Comparison of ENCODE assay signal across 7 mouse cellular contexts in genomic region chr4:4791180-4791579, GRCm38 (mm10). TPM values are rescaled to one million over a fixed set of nuclear protein-coding genes. Genes with fewer than 3 reads are reported as not detected.
DNase-seq lines count a peak whose midpoint lies in the region; ATAC-seq and TF ChIP-seq lines count a peak whose summit lies in the region.

No protein-coding gene starts in this region.

- H3K4me2 ChIP-seq in neural tube, embryonic 11.5 days (ENCODE audit: low read depth): peak overlapping the region; percentile 64
- H3K4me2 ChIP-seq in hindbrain, embryonic 11.5 days (replicated peaks; ENCODE audit: low read depth, low read length): peak overlapping the region; percentile 59
- H3K4me2 ChIP-seq in liver, postnatal 0 days (ENCODE audit: low read depth, low read length): peak overlapping the region; percentile 79

- H3K4me1 ChIP-seq in neural tube, embryonic 11.5 days (ENCODE audit: control insufficient read depth, insufficient read depth, low read length): peaks cover 4% of the 10 kb centered on the region; the same call in 1 of the 2 replicates
- no peaks in the 10 kb centered on the region; the same call in 1 of the 2 replicates for H3K4me1 ChIP-seq in hindbrain, embryonic 11.5 days (replicated peaks; ENCODE audit: control insufficient read depth, insufficient read depth, low read length)
- peaks cover 23% of the 10 kb centered on the region for H3K4me1 ChIP-seq in liver, postnatal 0 days (ENCODE audit: insufficient read depth)

- no peak overlapping the region for H3K9ac ChIP-seq in neural tube, embryonic 11.5 days (ENCODE audit: low read length)
- H3K9ac ChIP-seq in hindbrain, embryonic 11.5 days (ENCODE audit: low read depth, low read length): 0 out of 2 replicates have a peak overlapping the region, but pooled peaks have one; percentile 11
- peak overlapping the region; percentile 96; the same call in 1 of the 2 replicates for H3K9ac ChIP-seq in liver, postnatal 0 days (replicated peaks)

- no peak for DNase-seq in neural tube, embryonic 11.5 days (ENCODE audit: low spot score)
- DNase-seq in neural tube, embryonic 10.5 days (ENCODE audit: extremely low spot score, low spot score): no peak
- no peak for DNase-seq in hindbrain, embryonic 11.5 days (ENCODE audit: low spot score)
- no peak for DNase-seq in liver, postnatal 0 days
- no peak for DNase-seq in adipocyte (ENCODE audit: low spot score)
- DNase-seq in testis, postnatal 14 days (ENCODE audit: low spot score): no peak
- no peak for DNase-seq in spleen, postnatal 36 days (ENCODE audit: low spot score in 2 of 2)

- no peaks in the 10 kb centered on the region for H3K9me3 ChIP-seq in neural tube, embryonic 11.5 days (ENCODE audit: control insufficient read depth, low read length)
- H3K9me3 ChIP-seq in hindbrain, embryonic 11.5 days (ENCODE audit: control insufficient read depth, low read length): no peaks in the 10 kb centered on the region
- no peaks in the 10 kb centered on the region for H3K9me3 ChIP-seq in liver, postnatal 0 days (ENCODE audit: low read length)

- no peak overlapping the region for H3K4me3 ChIP-seq in neural tube, embryonic 11.5 days (ENCODE audit: low read depth, low read length)
- H3K4me3 ChIP-seq in hindbrain, embryonic 11.5 days (ENCODE audit: low read depth, low read length): peak overlapping the region; percentile 94; the same call in 1 of the 2 replicates
- H3K4me3 ChIP-seq in liver, postnatal 0 days (ENCODE audit: low read depth, low read length): peak overlapping the region; percentile 97

- 92% methylated on average over 1 of the region's 1 CpGs for WGBS in neural tube, embryonic 11.5 days
- WGBS in hindbrain, embryonic 11.5 days: 93% methylated on average over 1 of the region's 1 CpGs
- 77% methylated on average over 1 of the region's 1 CpGs for WGBS in liver, postnatal 0 days (ENCODE audit: insufficient replicate concordance)

- H3K36me3 ChIP-seq in neural tube, embryonic 11.5 days (ENCODE audit: control insufficient read depth, insufficient read depth, low read length): no peaks in the 10 kb centered on the region
- no peaks in the 10 kb centered on the region for H3K36me3 ChIP-seq in hindbrain, embryonic 11.5 days (ENCODE audit: control insufficient read depth, insufficient read depth, low read length)
- no peaks in the 10 kb centered on the region; the same call in 1 of the 2 replicates for H3K36me3 ChIP-seq in liver, postnatal 0 days (replicated peaks; ENCODE audit: insufficient read depth, low read length)

- no peak for ATAC-seq in neural tube, embryonic 11.5 days (ENCODE audit: insufficient read depth, low FRiP score, low TSS enrichment)
- ATAC-seq in hindbrain, embryonic 11.5 days (ENCODE audit: low FRiP score): no peak
- ATAC-seq in liver, postnatal 0 days: no peak

- no peaks in the 10 kb centered on the region for H3K27me3 ChIP-seq in neural tube, embryonic 11.5 days (ENCODE audit: control insufficient read depth, insufficient read depth, low read length)
- no peaks in the 10 kb centered on the region for H3K27me3 ChIP-seq in hindbrain, embryonic 11.5 days (ENCODE audit: control insufficient read depth, insufficient read depth, low read length)
- H3K27me3 ChIP-seq in liver, postnatal 0 days (ENCODE audit: insufficient read depth, low read length): no peaks in the 10 kb centered on the region

- TF ChIP-seq CTCF in liver, postnatal 0 days (IDR thresholded peaks at IDR 0.05; ENCODE audit: low read depth): no peak

- H3K27ac ChIP-seq in neural tube, embryonic 11.5 days (ENCODE audit: low read depth, low read length): no peak overlapping the region
- H3K27ac ChIP-seq in hindbrain, embryonic 11.5 days (ENCODE audit: low read depth, low read length): no peak overlapping the region
- H3K27ac ChIP-seq in liver, postnatal 0 days (ENCODE audit: low read depth): no peak overlapping the region

- no peak for TF ChIP-seq EP300 in liver, postnatal 0 days (IDR thresholded peaks at IDR 0.05; ENCODE audit: low read depth)

RNA-seq across cellular contexts. Expression of gene Impad1, which starts 2.0 kb away (rescaled TPM):
- 40.0 and 43.1 TPM in 2 replicates for polyA plus RNA-seq in neural tube, embryonic 11.5 days (2014; fragmentation: Nextera tagmentation; extraction: Ambion mirVana)
- 44.1 and 48.2 TPM in 2 replicates for polyA plus RNA-seq in hindbrain, embryonic 11.5 days (2014; fragmentation: Nextera tagmentation; extraction: Ambion mirVana)
- polyA plus RNA-seq in liver, postnatal 0 days (2015; fragmentation: Nextera tagmentation; extraction: Ambion mirVana): 10.1 and 10.3 TPM in 2 replicates
